Mouse (Mus musculus): ENCODE results near the gene Snrpa1.

Snrpa1 gene

GRCm38 (mm10) chr7:66115821-66116343 is 57.1 kb downstream of the Snrpa1 start:
- DNase-seq: no peak

DNA sequence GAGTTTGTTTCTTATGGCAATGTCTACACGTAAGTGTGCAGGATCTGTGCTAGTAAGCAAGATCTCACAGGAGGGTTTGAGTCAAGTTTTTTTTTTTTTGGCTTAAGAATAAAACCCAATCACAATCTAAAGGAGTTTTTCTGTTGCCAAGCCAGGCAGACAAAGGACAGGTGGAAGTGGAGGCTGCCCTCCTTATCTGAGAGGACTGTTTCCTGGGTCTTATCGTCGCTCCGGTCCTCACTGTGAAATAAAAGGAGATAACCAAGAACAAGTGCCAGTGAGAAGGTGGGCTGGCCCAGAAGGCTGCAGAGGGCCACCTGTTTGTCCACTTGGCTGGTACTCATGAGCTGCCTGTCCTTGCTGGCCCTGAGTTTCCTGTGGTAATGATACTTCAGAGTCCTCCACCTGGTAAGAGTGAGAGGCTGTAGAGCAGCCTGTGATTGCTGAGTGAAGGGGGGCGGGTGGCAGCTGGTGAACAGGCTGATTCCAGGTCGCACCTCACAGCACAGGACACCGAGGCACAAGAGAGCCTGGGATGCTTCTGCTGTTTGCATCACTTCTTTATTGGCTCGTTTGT is 58.2 kb downstream of the Snrpa1 start:
- peak in 1 of 2 experiments; percentile 23 for DNase-seq

GRCm38 (mm10) chr7:66118046-66118445 is 59.2 kb downstream of the Snrpa1 start:
- DNase-seq: no peak

DNA sequence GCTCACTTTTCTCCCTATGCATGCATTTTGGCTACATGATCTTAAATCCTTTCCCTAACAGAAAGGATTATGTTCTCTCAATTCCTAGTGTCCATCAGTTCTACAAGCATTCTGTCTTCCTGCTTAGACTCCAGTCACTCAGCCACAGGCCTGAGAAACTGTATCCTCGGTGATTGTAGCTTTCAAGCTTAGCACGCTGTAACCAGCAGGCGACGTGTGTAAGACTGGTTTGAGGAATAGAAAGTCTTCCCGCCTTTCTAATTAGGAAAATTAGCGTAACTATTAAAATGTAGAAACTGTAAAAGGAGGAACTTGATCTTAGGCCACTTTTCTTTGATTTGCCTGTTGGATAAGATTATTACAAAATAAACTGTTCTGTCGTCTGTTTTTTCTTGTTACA is 60.0 kb downstream of the Snrpa1 start:
- DNase-seq: no peak

GRCm38 (mm10) chr7:66120139-66120538 is 61.3 kb downstream of the Snrpa1 start:
- DNase-seq: peak; percentile 22 to 43

DNA sequence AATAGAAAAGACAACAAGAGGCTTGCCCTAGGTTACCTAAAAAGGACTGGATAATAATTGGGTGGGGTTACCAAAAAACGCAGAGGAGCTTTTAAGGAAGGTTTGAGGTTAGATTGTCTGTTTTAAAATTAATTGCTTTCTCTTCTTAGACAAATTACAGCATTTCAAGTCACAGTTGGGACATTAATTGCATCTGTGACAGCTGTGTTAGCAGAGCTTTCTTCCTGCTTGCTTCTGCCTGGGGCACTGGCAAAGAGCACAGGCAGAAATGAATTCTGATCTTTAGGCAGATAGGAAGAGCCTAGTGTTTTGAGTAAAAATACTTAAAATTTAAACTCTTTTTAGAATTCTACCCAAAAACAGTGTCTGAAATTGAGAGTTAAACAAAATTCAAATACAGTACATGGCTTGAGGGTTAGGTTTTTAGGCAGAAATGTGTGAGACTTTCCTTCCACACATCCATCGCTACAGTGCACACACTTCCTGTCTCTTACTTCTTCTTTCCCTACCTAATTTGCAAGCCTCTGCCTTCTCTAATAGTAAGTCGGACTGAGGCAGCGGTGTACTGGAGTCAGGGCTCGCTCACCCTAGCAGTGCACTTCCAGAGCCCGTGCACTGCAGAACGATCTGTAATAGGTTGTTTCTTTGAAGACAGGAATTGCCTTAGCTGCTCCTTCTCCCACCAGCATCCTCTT is 62.0 kb downstream of the Snrpa1 start:
- no peak for DNase-seq
